Mouse (Mus musculus) ES-E14 (cell line): ENCODE results near the gene Ttf2. TPM values are rescaled to one million over a fixed set of nuclear protein-coding genes. Genes with fewer than 3 reads are reported as not detected.

Experiments used
- DNase-seq: peaks from one replicate; pipeline ENCODE4 v3.0.0-alpha.2; 2013; ENCODE audit warnings: low read depth, low spot score
- H3K27ac ChIP-seq: 2 replicates; pipeline ENCODE4 v1.5.1; 2012; ENCODE audit warnings: low read depth, mild to moderate bottlenecking, low read length, moderate library complexity, mixed read lengths; ENCODE audit not compliant: poor library complexity, insufficient read depth, severe bottlenecking
- H3K36me3 ChIP-seq: 2 replicates; pipeline ENCODE4 v1.6.1; 2012; ENCODE audit warnings: mild to moderate bottlenecking, low read length, moderate library complexity, mixed read lengths; ENCODE audit not compliant: control insufficient read depth, poor library complexity, insufficient read depth, severe bottlenecking
- H3K4me1 ChIP-seq, 2 experiments: fragments of 150-350 bp in 1 of 2; sonication (generic) in 1 of 2; 2 replicates each; pipeline ENCODE4 v1.6.1; 2012; ENCODE audit warnings: low read length in 2 of 2, mild to moderate bottlenecking in 1 of 2, mixed read lengths in 1 of 2; ENCODE audit not compliant: control insufficient read depth in 2 of 2, insufficient read depth in 2 of 2, poor library complexity in 1 of 2
- H3K4me3 ChIP-seq, 2 experiments: fragments of 150-350 bp in 1 of 2; sonication (generic) in 1 of 2; 2 replicates each; pipeline ENCODE4 v1.5.1; 2012; ENCODE audit warnings: low read length in 2 of 2, low read depth in 1 of 2, mild to moderate bottlenecking in 1 of 2, mixed read lengths in 1 of 2; ENCODE audit not compliant: insufficient read depth in 1 of 2, poor library complexity in 1 of 2, severe bottlenecking in 1 of 2
- H3K9ac ChIP-seq: 2 replicates; pipeline ENCODE4 v1.6.1; 2012; ENCODE audit warnings: low read depth, mild to moderate bottlenecking, low read length, mixed read lengths; ENCODE audit not compliant: poor library complexity, insufficient read depth, severe bottlenecking
- H3K9me3 ChIP-seq: fragments of 150-350 bp; sonication (generic); 2 replicates; pipeline ENCODE4 v1.6.1; 2012; ENCODE audit warnings: low read depth, mild to moderate bottlenecking, low read length; ENCODE audit not compliant: control insufficient read depth, insufficient read depth
- CHD2 ChIP-seq: IDR thresholded peaks from 2 replicates; pipeline ENCODE4 v1.6.1; 2014; ENCODE audit warnings: mild to moderate bottlenecking, low read depth, low read length, inconsistent platforms
- HCFC1 ChIP-seq: IDR thresholded peaks from 2 replicates; pipeline ENCODE4 v1.6.1; 2012; ENCODE audit warnings: low read length, inconsistent platforms, borderline replicate concordance; ENCODE audit not compliant: insufficient read depth
- MAFK ChIP-seq: IDR thresholded peaks from 2 replicates; pipeline ENCODE4 v1.6.1; 2014; ENCODE audit warnings: mild to moderate bottlenecking, low read depth, low read length, inconsistent platforms; ENCODE audit not compliant: insufficient read depth
- ZC3H11A ChIP-seq: IDR thresholded peaks from 2 replicates; pipeline ENCODE4 v1.6.1; 2012; ENCODE audit warnings: low read depth, mild to moderate bottlenecking, inconsistent platforms, low read length, borderline replicate concordance
- ZNF384 ChIP-seq: IDR thresholded peaks from 2 replicates; pipeline ENCODE4 v1.6.1; 2012; ENCODE audit warnings: low read depth, low read length, inconsistent platforms
- in situ Hi-C, 2 experiments: fragments of 600-800 bp; cut with MboI; formaldehyde crosslinking; loops; one replicate each; pipeline ENCODE4 v1.15.1; 2025; ENCODE audit warnings: low sequenced_read_pairs in 2 of 2, inconsistent platforms in 1 of 2; ENCODE audit not compliant: unreplicated experiment in 2 of 2
- total RNA-seq: library from RNA; depleted of rRNA; stranded (reverse); fragments of 300-350 nt; gene quantifications from 2 replicates; pipeline ENCODE4 v1.2.3, GENCODE M21; 2012; rRNA removed

Ttf2 gene
- total RNA-seq = 39.0 and 50.5 TPM in 2 replicates

DNA sequence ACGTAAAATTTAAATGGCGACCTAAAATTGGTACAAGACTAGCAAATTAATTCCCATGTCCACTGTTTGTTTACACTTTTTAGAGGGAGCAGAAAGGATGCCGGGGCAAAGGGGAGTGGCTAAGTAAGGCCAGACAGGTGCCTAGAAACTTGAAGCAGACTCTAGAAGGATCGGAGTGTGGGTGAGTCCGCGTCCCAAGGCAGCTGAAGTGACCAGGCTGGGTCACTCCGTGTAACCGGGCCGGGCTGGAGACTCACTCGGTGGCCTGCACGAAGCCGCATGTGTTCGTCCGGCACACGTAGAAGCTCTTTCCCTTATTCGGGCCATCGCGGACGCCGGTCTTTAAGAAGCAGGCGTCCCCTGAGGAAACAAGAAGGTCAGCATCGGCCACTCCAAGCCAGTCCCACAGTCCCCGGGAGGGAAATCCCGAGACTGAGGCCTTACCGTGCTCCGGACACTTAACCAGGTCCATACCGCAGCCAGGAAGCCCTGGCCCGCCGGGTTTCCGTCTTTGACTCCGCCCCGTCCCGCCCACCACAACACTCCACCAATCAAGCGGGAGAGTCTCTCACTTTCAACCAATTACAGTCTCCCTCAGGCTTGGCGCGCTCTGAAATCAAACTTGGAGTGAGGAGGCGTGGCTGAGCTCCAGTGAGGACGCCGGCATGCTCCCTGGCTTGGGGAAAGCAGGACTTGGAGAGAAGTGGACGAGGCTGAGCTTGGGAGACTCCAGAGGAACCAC lies at the start of gene Ttf2:
Ttf2 (minus strand) TSS at position 488 of the 742 bp plus-strand sequence.
- DNase-seq = peak; percentile 90
- in situ Hi-C loops = loop anchor here (25.0 kb wide), 3 partner anchors 493 to 843 kb away; no protein-coding TSS in a partner anchor
- no peaks in the 10 kb centered on the region for H3K9me3 ChIP-seq
- TF ChIP-seq CHD2 = peak; percentile 61
- no peak for TF ChIP-seq ZC3H11A
- no peak for TF ChIP-seq HCFC1
- TF ChIP-seq MAFK = no peak
- no peak for TF ChIP-seq ZNF384
- H3K9ac ChIP-seq = peak within 1 kb of the TSS; percentile 91
- no peak within 1 kb of the TSS; the same call in 1 of the 2 replicates for H3K27ac ChIP-seq
- H3K4me1 ChIP-seq = no peaks in the 10 kb centered on the region
- peaks cover 4% of the 10 kb centered on the region; the same call in 1 of the 2 replicates for H3K36me3 ChIP-seq
- H3K4me3 ChIP-seq = peak within 1 kb of the TSS; percentile 84 to 88

DNA sequence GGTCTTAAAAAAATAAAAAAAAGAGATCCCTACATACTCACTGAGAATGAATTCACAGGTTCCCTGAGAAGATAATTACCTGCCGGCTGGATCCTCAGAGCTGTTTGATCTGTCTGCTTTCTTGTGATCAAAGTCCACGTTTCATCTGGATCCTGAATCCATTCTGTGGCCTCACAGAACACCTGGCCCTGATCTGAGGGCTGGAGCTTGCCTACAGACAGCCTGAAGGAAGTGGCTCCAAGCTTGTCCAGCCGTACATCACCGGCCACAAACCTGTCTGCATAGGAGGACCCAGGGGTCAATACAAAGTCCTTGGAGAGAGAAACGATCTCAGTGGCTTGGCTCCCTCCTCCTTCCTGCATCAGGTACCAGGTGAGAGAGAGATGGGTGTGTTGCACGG lies 49.0 kb upstream of the Ttf2 start:
- Histone ChIP-seq H3K9ac (no peak overlapping the region), H3K27ac (no peak overlapping the region), H3K9me3 (no peaks in the 10 kb centered on the region), H3K36me3 (no peaks in the 10 kb centered on the region), H3K4me3 (no peak overlapping the region), H3K4me1 (no peaks in the 10 kb centered on the region)
- no peak for DNase-seq
- in situ Hi-C loops = no loop called here
- TF ChIP-seq HCFC1 (no peak), ZNF384 (no peak), ZC3H11A (no peak), MAFK (no peak)

DNA sequence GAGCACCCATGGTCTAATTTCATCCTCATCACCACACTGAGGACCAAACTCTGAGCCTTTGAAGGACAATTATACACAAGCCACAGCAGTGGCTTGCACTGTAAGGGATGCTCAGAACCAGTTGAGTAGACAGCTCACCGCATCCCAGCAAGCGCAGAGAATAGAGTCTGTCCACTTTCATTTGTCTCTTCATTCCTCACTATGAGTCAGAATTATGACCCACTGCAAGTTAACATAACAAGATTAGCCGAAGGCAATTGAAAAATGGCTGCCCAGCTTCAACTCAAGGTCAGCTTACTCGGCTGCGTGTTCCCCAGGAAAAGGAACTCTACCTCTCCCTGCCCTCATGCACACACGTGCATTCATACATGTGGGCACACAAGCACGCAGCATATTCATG lies 46.6 kb upstream of the Ttf2 start:
- Histone ChIP-seq H3K4me1 (no peaks in the 10 kb centered on the region), H3K36me3 (no peaks in the 10 kb centered on the region), H3K27ac (no peak overlapping the region), H3K9me3 (no peaks in the 10 kb centered on the region), H3K9ac (no peak overlapping the region), H3K4me3 (no peak overlapping the region)
- TF ChIP-seq MAFK (no peak), CHD2 (no peak), ZC3H11A (no peak), HCFC1 (no peak), ZNF384 (no peak)
- DNase-seq = no peak
- in situ Hi-C loops = no loop called here

DNA sequence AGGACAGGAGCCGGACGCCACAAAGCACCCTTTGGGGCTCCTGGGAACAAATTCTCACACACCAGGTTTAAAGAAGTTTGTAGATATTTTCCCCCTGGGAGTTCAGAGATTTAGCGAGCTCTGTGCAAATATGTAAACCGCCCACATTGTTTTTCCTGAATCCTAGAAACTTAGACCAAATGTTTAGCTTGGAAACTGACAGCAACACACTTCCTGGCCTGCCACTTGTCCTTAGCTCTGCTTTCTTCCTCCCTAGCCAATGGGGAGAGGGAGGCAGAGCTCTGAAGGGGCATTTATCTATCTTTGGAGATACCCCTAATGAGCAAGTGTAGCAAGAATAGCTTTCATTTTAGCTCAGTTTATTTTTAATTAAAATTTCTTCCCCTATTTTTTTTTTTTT lies 45.8 kb upstream of the Ttf2 start:
- H3K36me3 ChIP-seq = no peaks in the 10 kb centered on the region
- H3K27ac ChIP-seq = no peak overlapping the region
- H3K9me3 ChIP-seq = no peaks in the 10 kb centered on the region
- H3K9ac ChIP-seq = no peak overlapping the region
- H3K4me1 ChIP-seq = no peaks in the 10 kb centered on the region
- no peak for DNase-seq
- in situ Hi-C loops = no loop called here
- no peak overlapping the region for H3K4me3 ChIP-seq
- TF ChIP-seq ZC3H11A (no peak), ZNF384 (no peak), MAFK (no peak), CHD2 (no peak), HCFC1 (no peak)
